Mouse (Mus musculus): Measurements from ENCODE around the gene Slc37a1.

- TF ChIP-seq POLR2A (IDR thresholded peaks at IDR 0.05; ENCODE audit: borderline replicate concordance, insufficient read depth, low read length) (no peak), CTCF (IDR thresholded peaks at IDR 0.05; ENCODE audit: borderline replicate concordance, insufficient read depth, low read depth, low read length) (no peak)
Measured at GRCm38 (mm10) chr17:31247144-31247543, 39.4 kb upstream of the Slc37a1 start.
